In the genomic region with DNA sequence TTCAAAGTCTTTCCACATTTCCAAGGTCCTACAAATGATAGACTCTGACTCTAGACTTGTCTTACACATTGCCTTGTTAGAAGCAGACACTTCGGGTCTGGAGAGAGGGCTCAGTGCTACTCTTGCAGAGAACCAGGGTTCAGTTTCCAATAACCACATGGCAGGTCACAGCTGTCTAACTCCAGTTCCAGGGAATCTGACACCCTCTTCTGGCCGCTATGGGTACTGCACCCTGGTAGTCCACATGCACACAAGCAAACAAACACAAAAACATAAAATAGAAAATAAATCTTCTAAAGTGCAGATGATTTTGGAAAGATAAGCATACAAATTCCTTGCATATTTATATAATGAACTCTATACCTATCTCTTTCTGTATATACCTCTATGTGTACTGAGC, we compare ENCODE assay signal across 14 mouse cellular contexts. TPM values are rescaled to one million over a fixed set of nuclear protein-coding genes. Genes with fewer than 3 reads are reported as not detected.
DNase-seq lines count a peak whose midpoint lies in the region; ATAC-seq and TF ChIP-seq lines count a peak whose summit lies in the region.
"Had no signal": no experiment of that assay in that cellular context is flagged by ENCODE, and none has a peak within 500 bp of the region (broad histone marks: within the 10 kb centered on the region; RNA-seq: fewer than 3 reads in every experiment).

No protein-coding gene starts in this region.

- TF ChIP-seq POLR2A in CH12.LX (IDR thresholded peaks at IDR 0.05; ENCODE audit: low read depth, low read length), result no peak

- WGBS in intestine, postnatal 0 days, result 73% methylated on average over 2 of the region's 2 CpGs
- 73% methylated on average over 2 of the region's 2 CpGs for WGBS in intestine, embryonic 16.5 days

- intact Hi-C loops in left cerebral cortex, postnatal 25 days (cut with DNase I), result no loop called here

- no peak overlapping the region for H3K27ac ChIP-seq in intestine, postnatal 0 days (ENCODE audit: low read depth, low read length)
- no peak overlapping the region for H3K27ac ChIP-seq in intestine, embryonic 16.5 days (ENCODE audit: low read length)
- H3K27ac ChIP-seq in CH12.LX (ENCODE audit: insufficient read depth, low read depth), result no peak overlapping the region
- H3K27ac ChIP-seq: embryonic facial prominence, embryonic 15.5 days; midbrain, embryonic 13.5 days had no signal

- 0 out of 2 replicates have a peak, but pooled peaks cover 3% of the 10 kb centered on the region for H3K9me3 ChIP-seq in intestine, postnatal 0 days (ENCODE audit: control insufficient read depth)
- H3K9me3 ChIP-seq in intestine, embryonic 16.5 days (ENCODE audit: control insufficient read depth, low read length), result no peaks in the 10 kb centered on the region
- peaks cover 3% of the 10 kb centered on the region for H3K9me3 ChIP-seq in CH12.LX (replicated peaks; ENCODE audit: low read length)
- H3K9me3 ChIP-seq: embryonic facial prominence, embryonic 15.5 days; midbrain, embryonic 13.5 days had no signal

- peak; percentile 19 for DNase-seq in 3T3-L1 (ENCODE audit: low read depth, low spot score)
- no peak for DNase-seq in CH12.LX (ENCODE audit: extremely low read depth)
- DNase-seq in c-Kit-positive CD71-positive TER-119-positive erythroid progenitor cells, embryonic 14.5 days (ENCODE audit: low spot score), result peak; percentile 14
- DNase-seq in left cerebral cortex, postnatal 25 days (ENCODE audit: low spot score in 2 of 2), result no peak
- no peak for DNase-seq in frontal cortex, postnatal 36 days (ENCODE audit: low spot score in 2 of 2)
- no peak for DNase-seq in thymus, postnatal 25 days
- DNase-seq: gastrocnemius, postnatal 36 days had no signal

- peak; percentile 6 for TF ChIP-seq RAD21 in CH12.LX (IDR thresholded peaks at IDR 0.05; ENCODE audit: low read depth, low read length)

- dilution Hi-C loops in CH12.LX (cut with MboI; ENCODE audit: extremely low pct_ligation_motif_present, extremely low pct_unique_long_range_greater_than_20kb, low sequenced_read_pairs), result no loop called here

- ATAC-seq in intestine, postnatal 0 days, result no peak
- ATAC-seq in intestine, embryonic 16.5 days, result no peak
- ATAC-seq: midbrain, embryonic 13.5 days had no signal

- no peak for TF ChIP-seq EP300 in CH12.LX (IDR thresholded peaks at IDR 0.05; ENCODE audit: low read length)

- no peaks in the 10 kb centered on the region for H3K79me2 ChIP-seq in CH12.LX (replicated peaks; ENCODE audit: control insufficient read depth, extremely low read depth, insufficient read depth, poor library complexity, severe bottlenecking)

- H3K9ac ChIP-seq in intestine, postnatal 0 days (ENCODE audit: low read depth, low read length), result no peak overlapping the region
- no peak overlapping the region for H3K9ac ChIP-seq in intestine, embryonic 16.5 days (ENCODE audit: low read depth, low read length)
- no peak overlapping the region for H3K9ac ChIP-seq in CH12.LX (ENCODE audit: insufficient read depth, low read depth)
- H3K9ac ChIP-seq: embryonic facial prominence, embryonic 15.5 days; midbrain, embryonic 13.5 days had no signal

- no peaks in the 10 kb centered on the region for H3K36me3 ChIP-seq in intestine, postnatal 0 days (ENCODE audit: control insufficient read depth, insufficient read depth)
- H3K36me3 ChIP-seq in intestine, embryonic 16.5 days (ENCODE audit: control insufficient read depth, insufficient read depth, low read length), result no peaks in the 10 kb centered on the region
- no peaks in the 10 kb centered on the region for H3K36me3 ChIP-seq in CH12.LX (replicated peaks in 1 of 2; ENCODE audit: control insufficient read depth in 1 of 2, insufficient read depth in 1 of 2, low read length in 1 of 2)
- H3K36me3 ChIP-seq: embryonic facial prominence, embryonic 15.5 days; midbrain, embryonic 13.5 days had no signal

- no peak overlapping the region for H3K4me3 ChIP-seq in intestine, postnatal 0 days (ENCODE audit: low read depth, low read length)
- no peak overlapping the region for H3K4me3 ChIP-seq in intestine, embryonic 16.5 days (ENCODE audit: low read length)
- no peak overlapping the region for H3K4me3 ChIP-seq in CH12.LX (replicated peaks in 1 of 3; ENCODE audit: low read depth in 2 of 3, low read length in 2 of 3, poor library complexity in 1 of 3)
- H3K4me3 ChIP-seq: embryonic facial prominence, embryonic 15.5 days; midbrain, embryonic 13.5 days had no signal

- no peak overlapping the region for H3K4me2 ChIP-seq in intestine, postnatal 0 days (replicated peaks; ENCODE audit: low read depth)
- no peak overlapping the region for H3K4me2 ChIP-seq in intestine, embryonic 16.5 days (ENCODE audit: low read depth, low read length)
- H3K4me2 ChIP-seq in CH12.LX (ENCODE audit: insufficient read depth, low read depth, poor library complexity, severe bottlenecking), result no peak overlapping the region
- H3K4me2 ChIP-seq: embryonic facial prominence, embryonic 15.5 days; midbrain, embryonic 13.5 days had no signal

- in situ Hi-C loops in CH12.LX (cut with MboI; ENCODE audit: low pct_ligation_motif_present, low pct_unique_long_range_greater_than_20kb, low sequenced_read_pairs), result no loop called here

- H3K4me1 ChIP-seq in intestine, postnatal 0 days (replicated peaks; ENCODE audit: control insufficient read depth, insufficient read depth, low read length), result no peaks in the 10 kb centered on the region
- no peaks in the 10 kb centered on the region for H3K4me1 ChIP-seq in intestine, embryonic 16.5 days (ENCODE audit: control insufficient read depth, insufficient read depth, low read length)
- no peaks in the 10 kb centered on the region for H3K4me1 ChIP-seq in CH12.LX (ENCODE audit: control insufficient read depth in 1 of 2, insufficient read depth in 2 of 2)
- H3K4me1 ChIP-seq: embryonic facial prominence, embryonic 15.5 days; midbrain, embryonic 13.5 days had no signal

- TF ChIP-seq CTCF in intestine, postnatal 0 days (IDR thresholded peaks at IDR 0.05; ENCODE audit: low read depth), result peak; percentile 49
- TF ChIP-seq CTCF in CH12.LX (conservative IDR thresholded peaks at IDR 0.05 in 1 of 2, IDR thresholded peaks at IDR 0.05 in 1 of 2; ENCODE audit: low read depth in 2 of 2, low read length in 2 of 2), result peak; percentile 49 to 55

- H3K27me3 ChIP-seq in intestine, postnatal 0 days (replicated peaks; ENCODE audit: control insufficient read depth, insufficient read depth, low read length), result no peaks in the 10 kb centered on the region
- no peaks in the 10 kb centered on the region for H3K27me3 ChIP-seq in intestine, embryonic 16.5 days (replicated peaks; ENCODE audit: control insufficient read depth, insufficient read depth, low read length)
- H3K27me3 ChIP-seq in CH12.LX (replicated peaks), result peaks cover 19% of the 10 kb centered on the region
- H3K27me3 ChIP-seq: embryonic facial prominence, embryonic 15.5 days; midbrain, embryonic 13.5 days had no signal

TF ChIP-seq in CH12.LX, 34 proteins besides CTCF, POLR2A, EP300 and RAD21:
- TF ChIP-seq PAX5 (IDR thresholded peaks at IDR 0.05; ENCODE audit: low read length) (no peak), SMC3 (IDR thresholded peaks at IDR 0.05; ENCODE audit: low read depth, low read length) (peak; percentile 23; the same call in 1 of the 2 replicates), ZMIZ1 (IDR thresholded peaks at IDR 0.05; ENCODE audit: low read depth, low read length) (no peak)
TF ChIP-seq in CH12.LX: peak in this region for 1.

RNA-seq across cellular contexts. Expression of a gene that starts 2.9 kb away (rescaled TPM):
- not detected in 2 replicates for polyA plus RNA-seq in intestine, postnatal 0 days (2015; fragmentation: Nextera tagmentation; extraction: Ambion mirVana)
- polyA plus RNA-seq in intestine, embryonic 16.5 days (2015; fragmentation: Nextera tagmentation; extraction: Ambion mirVana), result not detected in 2 replicates
- total RNA-seq in CH12.LX (2012; rRNA removed), result not detected in 2 replicates
- not detected in 2 replicates for total RNA-seq in CH12.LX (2014; rRNA removed)
- polyA plus RNA-seq in CH12.LX (2012; ENCODE audit: insufficient read length, low read depth), result not detected in 2 replicates
- not detected for total RNA-seq in left cerebral cortex, postnatal 25 days (2021)
- total RNA-seq: gastrocnemius, postnatal 36 days; hematopoietic stem cell, adult 5-6 weeks had no signal
- polyA plus RNA-seq: embryonic facial prominence, embryonic 15.5 days; large intestine, adult 2 months; limb, embryonic 14.5 days; midbrain, embryonic 13.5 days had no signal

RNA-seq across cellular contexts. Expression of a gene that starts 10.2 kb away (rescaled TPM):
- not detected in 2 replicates for polyA plus RNA-seq in intestine, postnatal 0 days (2015; fragmentation: Nextera tagmentation; extraction: Ambion mirVana)
- not detected in 2 replicates for polyA plus RNA-seq in intestine, embryonic 16.5 days (2015; fragmentation: Nextera tagmentation; extraction: Ambion mirVana)
- total RNA-seq in CH12.LX (2012; rRNA removed) (not detected in 2 replicates), CH12.LX (2014; rRNA removed) (not detected in 2 replicates)
- polyA plus RNA-seq in CH12.LX (2012; ENCODE audit: insufficient read length, low read depth), result not detected in 2 replicates
- total RNA-seq in left cerebral cortex, postnatal 25 days (2021), result not detected
- total RNA-seq: gastrocnemius, postnatal 36 days; hematopoietic stem cell, adult 5-6 weeks had no signal
- polyA plus RNA-seq: embryonic facial prominence, embryonic 15.5 days; limb, embryonic 14.5 days; midbrain, embryonic 13.5 days had no signal

RNA-seq across cellular contexts. Expression of a gene that starts 22.6 kb away (rescaled TPM):
- not detected in 2 replicates for polyA plus RNA-seq in intestine, postnatal 0 days (2015; fragmentation: Nextera tagmentation; extraction: Ambion mirVana)
- not detected in 2 replicates for polyA plus RNA-seq in intestine, embryonic 16.5 days (2015; fragmentation: Nextera tagmentation; extraction: Ambion mirVana)
- total RNA-seq in CH12.LX (2012; rRNA removed), result not detected in 2 replicates
- total RNA-seq in CH12.LX (2014; rRNA removed), result not detected in 2 replicates
- not detected in 2 replicates for polyA plus RNA-seq in CH12.LX (2012; ENCODE audit: insufficient read length, low read depth)
- total RNA-seq in left cerebral cortex, postnatal 25 days (2021), result not detected
- total RNA-seq: gastrocnemius, postnatal 36 days; hematopoietic stem cell, adult 5-6 weeks had no signal
- polyA plus RNA-seq: embryonic facial prominence, embryonic 15.5 days; large intestine, adult 2 months; limb, embryonic 14.5 days; midbrain, embryonic 13.5 days had no signal

RNA-seq across cellular contexts. Expression of a gene that starts 24.5 kb away (rescaled TPM):
- not detected in 2 replicates for polyA plus RNA-seq in intestine, postnatal 0 days (2015; fragmentation: Nextera tagmentation; extraction: Ambion mirVana)
- not detected in 2 replicates for polyA plus RNA-seq in intestine, embryonic 16.5 days (2015; fragmentation: Nextera tagmentation; extraction: Ambion mirVana)
- total RNA-seq in CH12.LX (2012; rRNA removed) (not detected in 2 replicates), CH12.LX (2014; rRNA removed) (not detected in 2 replicates)
- polyA plus RNA-seq in CH12.LX (2012; ENCODE audit: insufficient read length, low read depth), result not detected in 2 replicates
- total RNA-seq in left cerebral cortex, postnatal 25 days (2021), result not detected
- total RNA-seq: gastrocnemius, postnatal 36 days; hematopoietic stem cell, adult 5-6 weeks had no signal
- polyA plus RNA-seq: embryonic facial prominence, embryonic 15.5 days; large intestine, adult 2 months; limb, embryonic 14.5 days; midbrain, embryonic 13.5 days had no signal

RNA-seq across cellular contexts. Expression of a gene that starts 31.0 kb away (rescaled TPM):
- not detected in 2 replicates for polyA plus RNA-seq in intestine, postnatal 0 days (2015; fragmentation: Nextera tagmentation; extraction: Ambion mirVana)
- not detected in 2 replicates for polyA plus RNA-seq in intestine, embryonic 16.5 days (2015; fragmentation: Nextera tagmentation; extraction: Ambion mirVana)
- not detected in 2 replicates for total RNA-seq in CH12.LX (2012; rRNA removed)
- not detected in 2 replicates for total RNA-seq in CH12.LX (2014; rRNA removed)
- not detected in 2 replicates for polyA plus RNA-seq in CH12.LX (2012; ENCODE audit: insufficient read length, low read depth)
- not detected for total RNA-seq in left cerebral cortex, postnatal 25 days (2021)
- total RNA-seq: gastrocnemius, postnatal 36 days; hematopoietic stem cell, adult 5-6 weeks had no signal
- polyA plus RNA-seq: embryonic facial prominence, embryonic 15.5 days; large intestine, adult 2 months; limb, embryonic 14.5 days; midbrain, embryonic 13.5 days had no signal

Comparison
In these comparisons a context has a peak if more than half of its experiments do, and no peak if none do; other contexts are left out.
1. DNase-seq: peak in 3T3-L1 (single experiment) and c-Kit-positive CD71-positive TER-119-positive erythroid progenitor cells, embryonic 14.5 days (single experiment); none in CH12.LX (single experiment), left cerebral cortex, postnatal 25 days (0 of 2), frontal cortex, postnatal 36 days (0 of 2) and thymus, postnatal 25 days (single experiment).